Mouse (Mus musculus) retina, postnatal 7 days (tissue): Measurements from ENCODE around the gene Tex38.

ENCODE experiments used
- DNase-seq: peaks from one replicate; pipeline ENCODE4 v3.0.0-alpha.2; 2012; ENCODE audit warnings: low read depth, low spot score

Gene Tex38

GRCm38 (mm10) chr4:115775056-115775455 is 5.8 kb downstream of the Tex38 start:
- DNase-seq: no peak

GRCm38 (mm10) chr4:115767647-115768467 is 13.0 kb downstream of the Tex38 start:
- DNase-seq: no peak

- DNase-seq: no peak
Measured at GRCm38 (mm10) chr4:115764581-115764980, 16.2 kb downstream of the Tex38 start.

- DNase-seq: no peak
Measured at GRCm38 (mm10) chr4:115761206-115761605, 19.6 kb downstream of the Tex38 start.

- no peak for DNase-seq
Measured at GRCm38 (mm10) chr4:115754851-115755250, 26.0 kb downstream of the Tex38 start.

DNA sequence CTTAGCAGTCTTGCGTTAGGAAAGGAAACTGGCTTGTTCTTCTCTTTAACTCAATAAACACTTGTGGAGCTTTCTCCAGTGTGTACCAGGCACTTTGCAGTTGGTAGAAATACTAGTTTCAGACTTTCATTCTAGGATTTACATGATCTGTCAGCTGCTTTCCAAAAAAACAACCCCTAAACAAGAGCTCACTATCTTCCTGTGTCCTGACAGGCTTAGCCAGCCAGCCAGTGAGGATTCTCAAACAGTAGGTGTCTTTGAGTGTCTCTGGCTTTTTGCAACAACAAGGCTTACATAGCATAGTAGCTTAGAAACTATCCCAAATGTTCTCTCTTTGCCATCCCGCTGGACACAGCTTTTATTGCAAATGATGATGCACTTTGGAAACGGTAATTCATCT is 26.7 kb downstream of the Tex38 start:
- DNase-seq: no peak

GRCm38 (mm10) chr4:115749336-115749735 is 31.5 kb downstream of the Tex38 start:
- DNase-seq: no peak

DNA sequence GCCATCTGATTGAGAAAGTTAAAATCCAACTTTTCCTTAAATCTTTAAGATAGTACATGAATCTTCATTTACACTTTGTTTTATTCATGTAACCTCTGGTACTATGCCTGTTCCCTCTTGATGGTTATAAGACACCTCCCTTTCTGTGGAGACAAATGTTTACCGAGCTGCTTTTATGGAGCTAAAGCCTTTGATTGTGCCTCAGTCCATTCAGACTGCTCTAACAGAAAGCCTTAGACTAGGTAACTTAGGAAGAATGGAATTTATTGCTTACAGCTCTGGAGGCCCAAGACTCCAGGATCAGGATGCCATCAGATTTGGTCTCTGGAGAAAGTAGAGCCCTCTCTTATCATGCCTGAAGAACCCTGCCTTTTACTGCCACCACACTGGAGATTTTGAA is 32.6 kb downstream of the Tex38 start:
- no peak for DNase-seq

DNA sequence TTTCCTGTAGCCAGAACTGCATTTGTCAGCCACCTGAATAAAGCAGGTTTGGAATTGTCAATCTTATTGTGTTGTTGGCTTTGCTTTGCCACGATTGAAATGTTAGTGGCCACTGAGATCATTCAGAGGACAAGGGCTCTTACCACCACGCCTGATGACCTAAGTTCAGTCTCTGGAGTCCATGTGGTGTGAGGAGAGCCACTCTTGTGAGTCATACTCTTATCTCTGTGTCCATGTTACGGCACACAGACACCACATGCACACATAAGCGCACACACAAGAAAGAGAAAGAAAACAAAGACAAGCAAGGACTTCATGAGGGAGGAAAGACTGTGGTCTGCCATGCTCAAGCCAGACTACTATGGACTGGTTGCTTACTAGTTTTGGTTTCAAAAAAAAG is 37.7 kb downstream of the Tex38 start:
- no peak for DNase-seq

- no peak for DNase-seq
Measured at GRCm38 (mm10) chr4:115742658-115743057, 38.2 kb downstream of the Tex38 start.

DNA sequence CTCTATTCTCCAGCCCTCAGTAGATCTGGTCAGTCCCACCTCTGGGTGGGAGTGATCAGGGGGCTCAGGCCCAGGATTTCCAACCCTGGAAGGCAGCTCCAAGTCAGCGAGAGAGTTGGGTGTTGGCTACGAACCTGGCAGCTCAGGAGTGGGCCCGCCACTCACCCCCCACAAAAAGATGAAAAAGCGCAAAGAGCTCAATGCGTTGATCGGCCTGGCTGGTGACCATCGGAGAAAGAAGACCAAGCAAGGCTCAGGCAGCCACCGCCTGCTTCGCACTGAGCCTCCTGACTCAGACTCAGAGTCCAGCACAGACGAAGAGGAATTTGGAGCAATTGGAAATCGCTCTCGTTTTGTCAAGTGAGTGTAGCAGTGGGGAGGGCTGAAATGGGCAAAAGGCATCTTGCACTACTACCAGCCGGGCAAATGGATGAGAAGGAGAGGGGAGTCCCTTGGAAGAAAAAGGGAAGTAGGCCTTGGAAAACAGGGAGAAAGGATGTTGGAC is 42.3 kb downstream of the Tex38 start:
- DNase-seq: no peak

GRCm38 (mm10) chr4:115737551-115738041 is 43.2 kb downstream of the Tex38 start, which contains the start of gene Efcab14:
Efcab14 (plus strand) TSS chr4:115737744.
- DNase-seq: peak; percentile 95

DNA sequence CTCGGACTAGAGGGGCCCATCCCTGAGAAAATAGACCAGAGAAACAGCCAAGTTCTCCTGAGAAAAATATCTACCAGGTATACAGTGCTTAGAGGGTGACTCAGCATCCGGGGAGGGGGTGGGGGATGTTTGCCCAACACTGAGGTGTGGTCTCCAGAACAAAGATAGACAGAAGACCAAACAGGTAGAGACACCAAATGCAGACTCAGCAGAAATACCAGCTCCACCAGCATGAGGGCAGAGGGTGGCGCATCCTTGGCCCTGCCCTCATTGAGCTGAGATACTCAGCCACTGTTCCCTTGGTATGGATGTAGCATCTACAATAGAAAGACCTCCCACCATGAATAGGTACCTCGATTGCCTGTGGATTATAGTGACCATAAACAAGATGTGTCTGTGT is 46.0 kb downstream of the Tex38 start:
- DNase-seq: no peak

DNA sequence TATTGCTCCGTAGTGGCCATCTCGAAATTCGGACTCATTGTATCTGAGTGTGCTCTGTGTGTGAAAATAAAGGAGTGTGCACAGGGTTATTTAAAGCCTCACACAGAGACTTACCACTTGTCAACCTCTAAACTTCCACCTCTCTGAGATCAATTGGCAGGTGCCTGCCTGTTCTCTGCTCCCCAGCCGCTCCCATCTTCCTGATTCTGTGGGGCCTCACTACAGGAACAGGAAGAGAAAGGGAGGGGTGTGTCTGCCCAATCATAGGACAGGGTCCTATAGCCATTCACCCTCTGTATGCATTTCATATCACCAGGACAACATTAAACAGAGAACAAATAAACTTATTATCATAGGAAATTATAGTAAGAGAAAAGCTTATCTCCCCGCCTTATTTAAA is 47.1 kb downstream of the Tex38 start:
- no peak for DNase-seq

- no peak for DNase-seq
Measured at GRCm38 (mm10) chr4:115732223-115732818, 48.5 kb downstream of the Tex38 start.

- peak; percentile 68 for DNase-seq
Measured at GRCm38 (mm10) chr4:115731588-115732222, 49.1 kb downstream of the Tex38 start.
